Mouse (Mus musculus): ENCODE results near the gene Nfib. TPM values are rescaled to one million over a fixed set of nuclear protein-coding genes. Genes with fewer than 3 reads are reported as not detected.

The Nfib gene
- total and polyA plus RNA-seq, 2 experiments, result 16.4 to 50.0 TPM

GRCm38 (mm10) chr4:82412651-82413050 lies 292.9 kb downstream of the Nfib start:
- H3K4me1 ChIP-seq (ENCODE audit: control insufficient read depth, insufficient read depth, low read length), result peaks cover 22% of the 10 kb centered on the region
- WGBS, result 72% methylated on average over 7 of the region's 7 CpGs
- TF ChIP-seq CTCF (IDR thresholded peaks at IDR 0.05; ENCODE audit: low read depth, low read length) (no peak), POLR2A (IDR thresholded peaks at IDR 0.05; ENCODE audit: extremely low read depth, insufficient read depth, low read length) (no peak)

GRCm38 (mm10) chr4:82411965-82412364 lies 293.6 kb downstream of the Nfib start:
- Histone ChIP-seq H3K79me2 (ENCODE audit: control insufficient read depth, insufficient read depth, low read length) (peaks cover 50% of the 10 kb centered on the region), H3K4me3 (ENCODE audit: insufficient read depth, low read depth, low read length) (no peak overlapping the region), H3K36me3 (ENCODE audit: control insufficient read depth, insufficient read depth, low read length) (no peaks in the 10 kb centered on the region), H3K4me1 (ENCODE audit: control insufficient read depth, insufficient read depth, low read length) (peaks cover 27% of the 10 kb centered on the region), H3K9ac (ENCODE audit: low read depth, low read length) (no peak overlapping the region), H3K27ac (replicated peaks; ENCODE audit: insufficient read depth, low read depth, low read length) (peak overlapping the region; percentile 48), H3K27me3 (ENCODE audit: control insufficient read depth, insufficient read depth, low read length) (no peaks in the 10 kb centered on the region)
- WGBS, result 28% methylated on average over 5 of the region's 5 CpGs
- TF ChIP-seq POLR2A (IDR thresholded peaks at IDR 0.05; ENCODE audit: extremely low read depth, insufficient read depth, low read length) (no peak), CTCF (IDR thresholded peaks at IDR 0.05; ENCODE audit: low read depth, low read length) (no peak)
- DNase-seq (ENCODE audit: extremely low read depth, low read depth, low spot score), result peak; percentile 66

More at GRCm38 (mm10) chr4:82412651-82413050, 292.9 kb downstream of the Nfib start:
- DNase-seq (ENCODE audit: extremely low read depth, low read depth, low spot score), result no peak
- Histone ChIP-seq H3K79me2 (ENCODE audit: control insufficient read depth, insufficient read depth, low read length) (peaks cover 46% of the 10 kb centered on the region), H3K27ac (replicated peaks; ENCODE audit: insufficient read depth, low read depth, low read length) (0 out of 2 replicates have a peak overlapping the region, but pooled peaks have one; percentile 19), H3K36me3 (ENCODE audit: control insufficient read depth, insufficient read depth, low read length) (no peaks in the 10 kb centered on the region; the same call in 1 of the 2 replicates), H3K27me3 (ENCODE audit: control insufficient read depth, insufficient read depth, low read length) (no peaks in the 10 kb centered on the region), H3K4me3 (ENCODE audit: insufficient read depth, low read depth, low read length) (no peak overlapping the region), H3K9ac (ENCODE audit: low read depth, low read length) (no peak overlapping the region)

- no peak for TF ChIP-seq CTCF (IDR thresholded peaks at IDR 0.05; ENCODE audit: low read depth, low read length)
- no peak for TF ChIP-seq POLR2A (IDR thresholded peaks at IDR 0.05; ENCODE audit: extremely low read depth, insufficient read depth, low read length)
- Histone ChIP-seq H3K27ac (replicated peaks; ENCODE audit: insufficient read depth, low read depth, low read length) (no peak overlapping the region), H3K9ac (ENCODE audit: low read depth, low read length) (no peak overlapping the region), H3K36me3 (ENCODE audit: control insufficient read depth, insufficient read depth, low read length) (no peaks in the 10 kb centered on the region), H3K4me1 (ENCODE audit: control insufficient read depth, insufficient read depth, low read length) (peaks cover 44% of the 10 kb centered on the region), H3K27me3 (ENCODE audit: control insufficient read depth, insufficient read depth, low read length) (no peaks in the 10 kb centered on the region), H3K4me3 (ENCODE audit: insufficient read depth, low read depth, low read length) (no peak overlapping the region), H3K79me2 (ENCODE audit: control insufficient read depth, insufficient read depth, low read length) (peaks cover 45% of the 10 kb centered on the region)
- 91% methylated on average over 22 of the region's 22 CpGs for WGBS
- DNase-seq (ENCODE audit: extremely low read depth, low read depth, low spot score), result no peak
Measured at GRCm38 (mm10) chr4:82408463-82409404, 296.8 kb downstream of the Nfib start.

GRCm38 (mm10) chr4:82406511-82406910 lies 299.0 kb downstream of the Nfib start:
- Histone ChIP-seq H3K9ac (ENCODE audit: low read depth, low read length) (no peak overlapping the region), H3K27me3 (ENCODE audit: control insufficient read depth, insufficient read depth, low read length) (no peaks in the 10 kb centered on the region), H3K79me2 (ENCODE audit: control insufficient read depth, insufficient read depth, low read length) (peaks cover 48% of the 10 kb centered on the region; the same call in 1 of the 2 replicates), H3K4me1 (ENCODE audit: control insufficient read depth, insufficient read depth, low read length) (peaks cover 30% of the 10 kb centered on the region), H3K4me3 (ENCODE audit: insufficient read depth, low read depth, low read length) (no peak overlapping the region), H3K36me3 (ENCODE audit: control insufficient read depth, insufficient read depth, low read length) (no peaks in the 10 kb centered on the region), H3K27ac (replicated peaks; ENCODE audit: insufficient read depth, low read depth, low read length) (no peak overlapping the region)
- 61% methylated on average over 6 of the region's 6 CpGs for WGBS
- DNase-seq (ENCODE audit: extremely low read depth, low read depth, low spot score), result no peak
- TF ChIP-seq POLR2A (IDR thresholded peaks at IDR 0.05; ENCODE audit: extremely low read depth, insufficient read depth, low read length) (no peak), CTCF (IDR thresholded peaks at IDR 0.05; ENCODE audit: low read depth, low read length) (no peak)

GRCm38 (mm10) chr4:82405791-82406190 lies 299.8 kb downstream of the Nfib start:
- H3K4me3 ChIP-seq (ENCODE audit: insufficient read depth, low read depth, low read length), result no peak overlapping the region
- WGBS, result 88% methylated on average over 5 of the region's 5 CpGs
- H3K79me2 ChIP-seq (ENCODE audit: control insufficient read depth, insufficient read depth, low read length), result peaks cover 43% of the 10 kb centered on the region; the same call in 1 of the 2 replicates
- peak overlapping the region; percentile 72 for H3K27ac ChIP-seq (replicated peaks; ENCODE audit: insufficient read depth, low read depth, low read length)
- no peak overlapping the region for H3K9ac ChIP-seq (ENCODE audit: low read depth, low read length)
- H3K27me3 ChIP-seq (ENCODE audit: control insufficient read depth, insufficient read depth, low read length), result no peaks in the 10 kb centered on the region
- DNase-seq (ENCODE audit: extremely low read depth, low read depth, low spot score), result no peak
- H3K4me1 ChIP-seq (ENCODE audit: control insufficient read depth, insufficient read depth, low read length), result peaks cover 32% of the 10 kb centered on the region
- no peaks in the 10 kb centered on the region for H3K36me3 ChIP-seq (ENCODE audit: control insufficient read depth, insufficient read depth, low read length)
- TF ChIP-seq CTCF (IDR thresholded peaks at IDR 0.05; ENCODE audit: low read depth, low read length) (no peak), POLR2A (IDR thresholded peaks at IDR 0.05; ENCODE audit: extremely low read depth, insufficient read depth, low read length) (no peak)

Data from liver, adult 2 months (tissue).